ENCODE assay signal across 24 mouse cellular contexts in the genomic region with DNA sequence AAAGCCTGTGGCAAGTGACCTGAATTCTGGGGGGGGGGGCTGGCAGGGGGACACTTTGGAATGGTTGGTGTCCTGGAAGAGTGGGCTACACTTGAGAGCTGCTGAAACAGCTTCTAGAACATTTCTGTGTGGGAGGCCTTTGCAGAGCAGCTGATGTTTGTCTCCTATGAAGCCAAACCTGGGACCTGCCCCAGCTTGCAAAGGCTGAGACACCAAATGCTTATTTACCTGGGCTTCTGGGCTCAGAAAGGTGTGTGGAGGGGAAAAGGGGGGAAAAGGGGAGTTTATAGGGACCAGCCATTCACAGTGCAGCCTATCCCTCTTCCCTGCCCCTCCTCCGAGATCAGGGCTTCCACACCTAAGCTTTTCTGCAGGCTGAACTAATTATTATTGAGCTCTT. TPM values are rescaled to one million over a fixed set of nuclear protein-coding genes. Genes with fewer than 3 reads are reported as not detected.
"Had no signal": no experiment of that assay in that cellular context is flagged by ENCODE, and none has a peak within 500 bp of the region (broad histone marks: within the 10 kb centered on the region; RNA-seq: fewer than 3 reads in every experiment).

No protein-coding gene starts in this region.

- ATAC-seq: intestine, embryonic 16.5 days; liver, embryonic 12.5 days; lung, postnatal 0 days; midbrain, embryonic 15.5 days had no signal

- H3K9ac ChIP-seq: limb, embryonic 13.5 days; liver, embryonic 12.5 days; liver, embryonic 15.5 days; midbrain, embryonic 12.5 days; midbrain, embryonic 15.5 days; neural tube, embryonic 12.5 days; neural tube, embryonic 15.5 days; stomach, embryonic 15.5 days had no signal

- H3K36me3 ChIP-seq: limb, embryonic 13.5 days; liver, embryonic 12.5 days; liver, embryonic 15.5 days; midbrain, embryonic 12.5 days; midbrain, embryonic 15.5 days; neural tube, embryonic 12.5 days; neural tube, embryonic 15.5 days; stomach, embryonic 15.5 days had no signal

- H3K4me1 ChIP-seq: midbrain, embryonic 12.5 days; midbrain, embryonic 15.5 days; neural tube, embryonic 12.5 days; neural tube, embryonic 15.5 days had no signal

- H3K27ac ChIP-seq: limb, embryonic 13.5 days; liver, embryonic 12.5 days; liver, embryonic 15.5 days; macrophage; midbrain, embryonic 12.5 days; midbrain, embryonic 15.5 days; neural tube, embryonic 12.5 days; neural tube, embryonic 15.5 days had no signal

- DNase-seq: kidney, adult 18-20 months; kidney, adult 9 months; kidney, postnatal 14 days; kidney, postnatal 4 days; left cerebral cortex, postnatal 4 days; liver; lung, adult 18-20 months; right cerebral cortex, adult 18-20 months; right cerebral cortex, postnatal 14 days; spleen, adult 18-20 months; thymus, adult 2 months; thymus, postnatal 14 days; thymus, postnatal 4 days had no signal

- H3K27me3 ChIP-seq: liver, embryonic 12.5 days; liver, embryonic 15.5 days; midbrain, embryonic 15.5 days; neural tube, embryonic 12.5 days; neural tube, embryonic 15.5 days; stomach, embryonic 15.5 days had no signal

- H3K4me3 ChIP-seq: limb, embryonic 13.5 days; liver, embryonic 12.5 days; liver, embryonic 15.5 days; midbrain, embryonic 12.5 days; midbrain, embryonic 15.5 days; neural tube, embryonic 12.5 days; neural tube, embryonic 15.5 days; stomach, embryonic 15.5 days had no signal

- H3K4me2 ChIP-seq: limb, embryonic 13.5 days; liver, embryonic 12.5 days; liver, embryonic 15.5 days; midbrain, embryonic 12.5 days; midbrain, embryonic 15.5 days; neural tube, embryonic 12.5 days; neural tube, embryonic 15.5 days; stomach, embryonic 15.5 days had no signal

- H3K9me3 ChIP-seq: limb, embryonic 13.5 days; liver, embryonic 12.5 days; liver, embryonic 15.5 days; midbrain, embryonic 12.5 days; midbrain, embryonic 15.5 days; neural tube, embryonic 12.5 days; neural tube, embryonic 15.5 days; stomach, embryonic 15.5 days had no signal

RNA-seq across cellular contexts. Expression of gene Hsd11b1, which starts 36.1 kb away (rescaled TPM):
- polyA plus RNA-seq: midbrain, embryonic 12.5 days; midbrain, embryonic 15.5 days; neural tube, embryonic 12.5 days had no signal
